Mouse (Mus musculus) CD4-positive, CD25-positive, alpha-beta regulatory T cell, adult 9 weeks (primary cell): ENCODE results near the gene Boll. TPM values are rescaled to one million over a fixed set of nuclear protein-coding genes. Genes with fewer than 3 reads are reported as not detected.

ENCODE experiments used
- polyA plus RNA-seq: library from polyadenylated mRNA; unstranded; fragments of 100-300 nt; shearing (Covaris generic); gene quantifications from one replicate; pipeline ENCODE4 v1.2.1, GENCODE M21; 2017

Gene Boll
- polyA plus RNA-seq, result 0.82 TPM

DNA sequence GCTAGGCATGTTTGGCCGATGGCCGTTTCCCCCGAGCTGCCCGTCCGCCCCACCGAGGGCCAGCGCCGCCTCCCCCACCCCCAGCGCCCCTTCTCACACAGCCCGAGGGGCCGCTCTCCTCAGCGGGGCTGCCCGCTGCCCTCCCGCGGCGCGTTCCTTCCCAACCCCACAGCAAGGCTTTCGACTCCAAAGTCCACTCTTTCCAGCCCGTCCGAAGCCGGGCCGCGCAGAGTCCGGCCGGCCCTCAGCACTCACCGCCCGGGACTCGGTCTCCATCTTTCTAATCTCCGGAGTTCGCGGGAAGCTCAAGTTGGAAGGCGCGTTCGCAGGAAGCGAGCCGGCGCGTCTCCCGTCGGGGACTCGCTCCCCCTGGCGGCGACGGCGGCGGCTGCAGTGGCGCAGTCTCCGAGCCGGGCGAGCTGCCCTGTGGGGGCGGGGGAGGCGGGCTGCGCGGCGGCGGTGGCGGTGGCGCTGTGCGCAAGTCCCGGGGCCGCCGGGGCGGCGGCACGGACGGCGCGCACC lies at the start of gene Boll:
TSS of gene Boll (minus strand) at position 426 of the 522 bp plus-strand sequence.

DNA sequence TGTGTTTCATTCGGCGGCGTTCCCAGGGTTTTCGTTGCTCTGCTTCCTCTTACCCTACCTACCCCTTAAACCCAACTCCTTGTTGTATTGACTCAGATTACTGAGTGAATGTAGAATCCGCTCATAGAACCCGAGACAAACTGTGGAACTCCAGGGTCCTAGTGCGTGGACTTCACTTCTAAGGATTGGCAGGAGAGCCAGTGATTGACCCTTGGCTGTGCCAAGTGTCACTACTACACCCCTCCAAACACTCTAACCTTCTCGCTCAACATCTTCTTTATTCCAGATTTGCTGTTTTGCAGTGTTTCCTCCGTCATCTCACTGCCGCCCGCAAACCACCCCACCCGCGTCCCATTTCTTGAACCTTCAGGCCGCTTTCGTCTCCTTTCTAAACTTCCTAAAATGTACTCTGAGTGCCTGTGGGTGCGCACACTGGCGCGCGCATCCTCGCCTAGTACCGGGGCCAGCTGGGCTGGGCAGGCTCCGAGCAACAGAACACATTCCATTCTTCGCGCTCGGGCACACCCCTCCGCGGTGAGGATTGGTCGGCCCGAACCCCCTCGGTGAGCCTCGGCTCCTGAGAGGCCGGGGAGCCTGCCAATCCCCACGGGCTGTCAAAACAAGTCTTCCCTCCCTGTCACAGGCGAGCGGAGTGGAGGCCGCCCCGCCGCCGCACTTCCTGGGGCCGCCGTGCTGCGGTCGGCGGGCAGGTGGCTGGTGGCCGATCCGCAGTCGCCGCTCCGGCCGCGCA lies 42.2 kb upstream of the Boll start, which contains the start of gene Plcl1:
TSS of gene Plcl1 (plus strand) at position 650 of the 751 bp plus-strand sequence.

DNA sequence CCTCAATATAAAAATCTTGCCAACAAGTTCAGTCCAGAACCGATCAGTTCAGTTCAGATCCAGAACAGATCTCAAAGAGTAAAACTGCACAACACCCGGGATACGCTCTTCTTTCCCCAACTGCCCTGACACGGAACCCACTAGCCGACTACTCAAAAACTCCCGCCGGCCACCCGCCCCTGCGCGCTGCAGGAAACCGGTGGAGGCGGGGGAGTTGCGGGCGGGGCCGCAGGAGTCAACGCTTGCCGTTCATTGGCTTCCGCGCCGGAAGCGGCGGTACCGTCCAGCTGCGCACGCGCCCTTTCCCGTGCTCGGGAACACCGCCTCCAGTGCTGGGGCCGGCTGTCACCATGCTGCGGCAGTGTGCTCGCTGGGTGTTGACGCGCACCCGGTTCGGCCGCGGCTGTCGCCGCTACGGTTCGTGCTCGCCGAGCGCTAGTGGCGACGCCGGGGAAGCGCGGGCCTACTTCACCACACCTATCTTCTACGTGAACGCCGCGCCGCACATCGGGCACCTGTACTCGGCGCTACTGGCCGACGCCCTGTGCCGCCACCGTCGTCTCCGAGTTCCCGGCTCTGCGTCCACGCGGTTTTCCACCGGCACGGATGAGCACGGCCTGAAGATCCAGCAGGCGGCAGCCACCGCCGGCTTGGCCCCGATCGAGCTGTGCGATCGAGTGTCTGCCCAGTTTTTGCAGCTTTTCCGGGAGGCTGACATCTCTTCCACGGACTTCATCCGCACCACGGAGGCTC lies 126.2 kb downstream of the Boll start, which contains the start of gene Mars2:
TSS of gene Mars2 (plus strand) at position 288 of the 753 bp plus-strand sequence.

DNA sequence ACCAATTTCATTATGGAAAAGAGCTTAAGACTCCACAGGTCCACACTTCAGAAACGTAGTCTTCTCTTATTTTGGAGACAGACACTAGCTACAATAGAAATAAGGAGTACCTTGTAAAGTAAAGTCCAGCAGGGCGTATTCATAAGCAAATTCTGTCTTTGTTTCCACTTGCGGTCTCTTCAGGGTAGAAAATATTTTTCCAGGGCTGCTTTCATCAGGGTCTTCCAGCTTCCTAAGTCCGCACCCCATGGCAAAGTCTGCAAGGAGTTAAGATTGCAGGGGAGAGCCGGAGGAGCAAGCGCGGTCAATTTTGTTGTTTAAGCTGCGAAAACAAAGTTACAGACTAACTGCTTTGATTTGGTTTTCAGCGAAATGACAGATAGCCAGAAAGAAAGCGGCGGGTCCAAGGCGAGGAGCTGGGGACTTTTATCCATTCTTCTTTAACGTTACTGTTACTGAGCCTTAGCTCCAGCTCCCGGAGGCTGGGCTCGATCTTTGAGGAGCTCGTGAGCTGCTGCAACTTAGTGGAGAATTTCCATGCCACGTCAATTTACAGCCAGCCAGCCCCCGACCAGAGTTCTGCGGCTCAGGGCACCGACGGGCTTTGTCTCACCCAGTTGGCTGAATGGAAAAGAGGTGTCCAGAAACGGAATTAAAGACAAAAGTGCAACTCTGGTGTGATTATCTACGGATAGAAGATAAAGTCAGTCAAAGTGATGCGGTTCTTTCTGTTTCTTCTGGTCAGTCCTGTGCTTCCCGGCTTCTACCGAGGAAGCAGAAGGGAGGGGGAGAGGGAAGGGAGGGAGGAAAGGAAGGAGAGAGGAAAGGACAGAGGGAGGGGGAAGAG lies 137.0 kb downstream of the Boll start, which contains the start of gene Rftn2:
TSS of gene Rftn2 (minus strand) at position 772 of the 847 bp plus-strand sequence.

Other genes starting within 250 kb of the Boll start
- gene Mob4, start 232.2 kb downstream of the Boll start, polyA plus RNA-seq, result 128 TPM
- 5.6 TPM for gene Rftn2, start 136.7 kb downstream of the Boll start, polyA plus RNA-seq
- 2.3 TPM for gene Mars2, start 126.3 kb downstream of the Boll start, polyA plus RNA-seq
- 2.0 TPM for gene Plcl1, start 42.5 kb upstream of the Boll start, polyA plus RNA-seq